Mouse (Mus musculus) cerebellum, adult 2 months (tissue): Measurements from ENCODE around the gene Arid5b. TPM values are rescaled to one million over a fixed set of nuclear protein-coding genes. Genes with fewer than 3 reads are reported as not detected.

Source experiments
- DNase-seq, 2 experiments: peaks; one replicate each; pipeline ENCODE4 v3.0.0; 2021
- H3K27ac ChIP-seq: fragments of 200-500 bp; 2 replicates; pipeline ENCODE4 v1.5.1; 2012; ENCODE audit warnings: low read length, control low read depth, inconsistent platforms; ENCODE audit not compliant: insufficient read depth
- H3K27me3 ChIP-seq: fragments of 200-500 bp; 2 replicates; pipeline ENCODE4 v1.6.1; 2012; ENCODE audit warnings: inconsistent platforms, mild to moderate bottlenecking, low read length, moderate library complexity; ENCODE audit not compliant: control insufficient read depth, insufficient read depth
- H3K4me1 ChIP-seq: fragments of 200-500 bp; 2 replicates; pipeline ENCODE4 v1.6.1; 2011; ENCODE audit warnings: low read length; ENCODE audit not compliant: control insufficient read depth, insufficient read depth
- H3K4me3 ChIP-seq: fragments of 200-500 bp; replicated peaks from 2 replicates; pipeline ENCODE3; 2011; ENCODE audit warnings: mild to moderate bottlenecking, low read depth, low read length, control low read depth; ENCODE audit not compliant: insufficient read depth
- CTCF ChIP-seq: fragments of 200-500 bp; IDR thresholded peaks from 2 replicates; pipeline ENCODE4 v1.5.1; 2011; ENCODE audit warnings: low read depth, mild to moderate bottlenecking, control low read depth, low read length, moderate library complexity, borderline replicate concordance; ENCODE audit not compliant: insufficient read depth
- POLR2A ChIP-seq: fragments of 200-500 bp; IDR thresholded peaks from 2 replicates; pipeline ENCODE4 v1.6.1; 2011; ENCODE audit warnings: low read length, control low read depth, borderline replicate concordance; ENCODE audit not compliant: insufficient read depth
- WGBS: fragments of 180-500 bp; shearing (Covaris S2); methylation state at CpG from one replicate; pipeline ENCODE4 v1.1.7; 2018; 5-methylcytosine and 5-hydroxymethylcytosine counted together
- polyA plus RNA-seq: library from polyadenylated mRNA; depleted of rRNA; stranded (reverse); fragments of >200 nt; gene quantifications from 2 replicates; pipeline ENCODE4 v1.2.3, GENCODE M21; 2012

Arid5b gene
- polyA plus RNA-seq, 1 experiment = 10.9 TPM

DNA sequence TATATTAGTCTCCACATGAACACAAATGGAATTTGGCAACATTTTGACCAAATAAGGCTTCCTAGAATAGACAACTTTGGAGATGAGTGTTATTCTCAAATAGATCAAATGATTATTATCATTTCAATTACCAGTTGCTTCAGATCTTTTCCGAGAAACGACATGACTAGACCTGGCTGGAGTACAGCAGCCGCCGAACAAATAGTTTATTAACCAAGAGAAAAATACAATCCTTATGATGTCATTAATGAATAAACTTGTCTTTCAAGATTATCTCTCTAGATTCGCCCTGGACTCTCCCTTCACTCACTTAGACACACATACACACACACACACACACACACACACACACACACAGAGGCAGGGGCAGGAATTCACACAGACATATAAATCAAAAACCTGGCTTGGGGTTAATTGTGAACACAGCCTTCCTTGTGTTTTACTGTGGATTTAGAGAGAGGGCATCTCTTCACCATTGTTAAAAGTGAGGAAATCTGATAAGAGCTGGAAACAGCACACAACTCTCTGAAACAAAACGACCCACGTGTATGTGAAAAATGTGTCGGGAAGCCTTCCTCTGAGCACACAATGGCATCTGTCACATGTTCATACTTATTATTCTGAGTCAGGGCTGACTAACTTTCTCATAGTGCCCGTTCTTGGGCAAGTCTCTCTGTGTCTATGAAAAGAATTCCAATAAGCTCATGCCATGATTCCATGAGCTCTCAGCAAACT is 30.1 kb downstream of the Arid5b start:
- 47% methylated on average over 9 of the region's 9 CpGs for WGBS
- H3K27me3 ChIP-seq = no peaks in the 10 kb centered on the region
- TF ChIP-seq POLR2A (no peak), CTCF (no peak)
- DNase-seq = no peak
- no peak overlapping the region for H3K27ac ChIP-seq
- H3K4me3 ChIP-seq = no peak overlapping the region
- no peaks in the 10 kb centered on the region for H3K4me1 ChIP-seq

- no peaks in the 10 kb centered on the region for H3K4me1 ChIP-seq
- 97% methylated on average over 4 of the region's 4 CpGs for WGBS
- H3K27ac ChIP-seq = no peak overlapping the region
- no peak for TF ChIP-seq POLR2A
- TF ChIP-seq CTCF = no peak
- H3K27me3 ChIP-seq = no peaks in the 10 kb centered on the region
- no peak overlapping the region for H3K4me3 ChIP-seq
- DNase-seq = no peak
These were observed 30.9 kb downstream of the Arid5b start for GRCm38 (mm10) chr10:68247490-68248280.

DNA sequence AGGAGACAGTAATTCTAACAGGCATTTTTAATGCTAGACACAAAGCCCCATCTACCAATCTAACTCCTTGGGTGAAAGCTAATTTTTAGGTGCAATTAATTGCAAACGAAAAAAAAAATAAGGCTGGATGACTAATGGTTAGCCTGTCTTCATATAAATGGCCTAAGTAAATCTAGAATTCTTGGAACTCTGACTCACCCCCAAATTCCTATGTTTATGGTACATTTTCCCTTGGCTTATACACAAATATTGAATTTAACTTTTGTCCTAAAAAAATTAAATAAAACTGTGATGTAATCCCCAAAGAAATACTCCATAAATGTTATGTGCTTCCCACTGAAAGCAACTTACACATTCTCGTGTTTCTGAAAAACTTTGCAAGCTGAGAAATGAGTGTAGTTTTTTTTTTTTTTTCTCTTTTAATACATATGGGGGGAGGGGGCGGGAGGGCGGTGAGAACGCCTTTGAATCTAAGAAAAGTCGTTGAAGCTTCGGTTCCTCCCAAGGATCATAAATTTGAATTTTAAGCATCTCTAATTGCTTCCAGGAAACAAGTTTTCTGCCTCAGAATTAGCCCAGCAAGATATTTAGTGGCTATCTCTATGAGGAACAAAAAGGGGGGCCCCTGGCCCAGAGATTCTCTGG is 31.8 kb downstream of the Arid5b start:
- Histone ChIP-seq H3K27ac (no peak overlapping the region), H3K4me3 (no peak overlapping the region), H3K27me3 (no peaks in the 10 kb centered on the region), H3K4me1 (no peaks in the 10 kb centered on the region)
- 76% methylated on average over 7 of the region's 7 CpGs for WGBS
- DNase-seq = no peak
- TF ChIP-seq POLR2A (no peak), CTCF (no peak)

GRCm38 (mm10) chr10:68240804-68241485 is 37.6 kb downstream of the Arid5b start:
- no peaks in the 10 kb centered on the region for H3K4me1 ChIP-seq
- no peak overlapping the region for H3K4me3 ChIP-seq
- no peaks in the 10 kb centered on the region for H3K27me3 ChIP-seq
- TF ChIP-seq POLR2A = no peak
- no peak for TF ChIP-seq CTCF
- no peak overlapping the region for H3K27ac ChIP-seq
- DNase-seq = no peak
- 91% methylated on average over 13 of the region's 13 CpGs for whole genome bisulfite sequencing

GRCm38 (mm10) chr10:68240094-68240803 is 38.3 kb downstream of the Arid5b start:
- TF ChIP-seq POLR2A (no peak), CTCF (no peak)
- H3K27me3 ChIP-seq = no peaks in the 10 kb centered on the region
- no peaks in the 10 kb centered on the region for H3K4me1 ChIP-seq
- no peak for DNase-seq
- H3K27ac ChIP-seq = no peak overlapping the region
- 73% methylated on average over 3 of the region's 3 CpGs for WGBS
- H3K4me3 ChIP-seq = no peak overlapping the region

DNA sequence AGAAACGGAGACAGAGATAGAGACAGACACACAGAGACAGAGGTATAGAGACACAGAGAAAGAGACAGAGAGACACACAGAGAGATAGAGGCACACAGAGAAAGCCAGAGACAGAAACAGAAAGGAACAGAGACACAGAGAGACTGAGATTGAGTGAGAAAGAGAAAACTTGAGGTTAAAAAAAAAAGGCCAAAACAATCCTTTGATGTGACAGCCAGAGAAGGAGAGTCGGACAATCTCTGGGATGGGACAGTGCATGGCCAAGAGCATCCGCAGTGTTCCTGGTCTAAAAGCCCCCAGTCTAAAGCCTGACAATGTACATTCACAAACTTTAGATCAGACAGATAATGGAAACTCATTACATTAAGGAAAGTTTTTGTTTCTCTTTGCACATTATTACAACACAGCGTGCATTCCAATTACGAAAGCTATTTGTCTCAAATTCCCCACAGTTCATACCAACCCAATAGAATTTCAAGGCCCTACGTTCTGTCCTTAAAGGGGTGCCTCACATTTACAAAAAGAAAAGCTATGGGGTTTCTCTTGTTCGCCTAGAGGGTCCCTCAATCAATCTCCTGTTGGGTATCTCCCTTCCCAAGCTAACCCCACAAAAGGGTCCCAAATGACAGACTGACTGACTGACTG is 39.0 kb downstream of the Arid5b start:
- WGBS = 77% methylated on average over 7 of the region's 7 CpGs
- no peak overlapping the region for H3K27ac ChIP-seq
- DNase-seq = no peak
- no peaks in the 10 kb centered on the region for H3K4me1 ChIP-seq
- no peaks in the 10 kb centered on the region for H3K27me3 ChIP-seq
- H3K4me3 ChIP-seq = no peak overlapping the region
- TF ChIP-seq CTCF (no peak), POLR2A (no peak)
